Mouse (Mus musculus) gastrocnemius, adult 2 months (tissue): ENCODE measurements around the gene Manbal. TPM values are rescaled to one million over a fixed set of nuclear protein-coding genes. Genes with fewer than 3 reads are reported as not detected.

Experiments used
- DNase-seq: peaks from one replicate; pipeline ENCODE4 v3.0.0; 2022
- H3K27ac ChIP-seq: fragments of 200-600 bp; 2 replicates; pipeline ENCODE4 v1.8.1; 2022; ENCODE audit warnings: mild to moderate bottlenecking
- H3K4me3 ChIP-seq: fragments of 200-600 bp; 2 replicates; pipeline ENCODE4 v1.8.1; 2022; ENCODE audit warnings: mild to moderate bottlenecking, moderate library complexity
- CTCF ChIP-seq: fragments of 200-600 bp; IDR thresholded peaks from 2 replicates; pipeline ENCODE4 v1.8.1; 2022; ENCODE audit warnings: antibody characterized with exemption, mild to moderate bottlenecking, moderate library complexity
- intact Hi-C: fragments of 180-260 bp; cut with DNase I; formaldehyde crosslinking; loops from one replicate; pipeline ENCODE4 v1.15.1; 2025
- total RNA-seq, 2 experiments: library from RNA; stranded (reverse); gene quantifications; 2 replicates each; pipeline ENCODE4 v1.2.3; 2021

The Manbal gene
- total RNA-seq, 2 experiments from 2014 or later = 13.5 TPM

- Histone ChIP-seq H3K27ac (0 out of 2 replicates have a peak overlapping the region, but pooled peaks have one; percentile 16), H3K4me3 (no peak overlapping the region)
- no peak for TF ChIP-seq CTCF
- intact Hi-C loops = no loop called here
- no peak for DNase-seq
Measured at GRCm38 (mm10) chr2:157434497-157434896, 67.1 kb downstream of the Manbal start.

- TF ChIP-seq CTCF = no peak
- Histone ChIP-seq H3K27ac (no peak overlapping the region), H3K4me3 (no peak overlapping the region)
- intact Hi-C loops = no loop called here
- no peak for DNase-seq
Measured at GRCm38 (mm10) chr2:157436496-157436895, 69.1 kb downstream of the Manbal start.

- TF ChIP-seq CTCF = no peak
- no peak for DNase-seq
- intact Hi-C loops = no loop called here
- H3K27ac ChIP-seq = no peak overlapping the region
- no peak overlapping the region for H3K4me3 ChIP-seq
Measured at GRCm38 (mm10) chr2:157437123-157437522, 69.7 kb downstream of the Manbal start.

GRCm38 (mm10) chr2:157441363-157441762 lies 74.0 kb downstream of the Manbal start:
- Histone ChIP-seq H3K4me3 (no peak overlapping the region), H3K27ac (no peak overlapping the region)
- TF ChIP-seq CTCF = peak; percentile 26; the same call in 1 of the 2 replicates
- DNase-seq = no peak
- intact Hi-C loops = no loop called here

Other genes with a start within 250 kb of the Manbal start
- 10 to 100 TPM; 15.1 to 15.8 TPM for gene Samhd1, start 232.3 kb upstream of the Manbal start, total RNA-seq
- 1 to 10 TPM; 1.6 to 1.7 TPM for gene Rbl1, start 163.1 kb upstream of the Manbal start, total RNA-seq
- 10 to 100 TPM; 69.4 to 84.8 TPM for gene Rpn2, start 88.6 kb upstream of the Manbal start, total RNA-seq
- 1 to 10 TPM in 1 of 2 experiments, under 1 TPM in 1; 0.46 to 1.1 TPM for gene Mroh8, start 88.0 kb upstream of the Manbal start, total RNA-seq
- not detected for gene Ghrh, start 20.1 kb upstream of the Manbal start, total RNA-seq
- 1 to 10 TPM; 2.2 to 2.8 TPM for gene Src, start 50.9 kb downstream of the Manbal start, total RNA-seq
- under 1 TPM; 0.20 to 0.36 TPM for gene Nnat, start 192.5 kb downstream of the Manbal start, total RNA-seq
- 10 to 100 TPM; 29.7 to 36.5 TPM for gene Blcap, start 203.7 kb downstream of the Manbal start, total RNA-seq